Mouse (Mus musculus) spleen, adult 18-20 months (tissue): ENCODE results near the gene Tbck.

ENCODE experiments used
- DNase-seq, 2 experiments: peaks; one replicate each; pipeline ENCODE4 v3.0.0; 2022; ENCODE audit warnings: mixed read lengths in 2 of 2

The Tbck gene

DNA sequence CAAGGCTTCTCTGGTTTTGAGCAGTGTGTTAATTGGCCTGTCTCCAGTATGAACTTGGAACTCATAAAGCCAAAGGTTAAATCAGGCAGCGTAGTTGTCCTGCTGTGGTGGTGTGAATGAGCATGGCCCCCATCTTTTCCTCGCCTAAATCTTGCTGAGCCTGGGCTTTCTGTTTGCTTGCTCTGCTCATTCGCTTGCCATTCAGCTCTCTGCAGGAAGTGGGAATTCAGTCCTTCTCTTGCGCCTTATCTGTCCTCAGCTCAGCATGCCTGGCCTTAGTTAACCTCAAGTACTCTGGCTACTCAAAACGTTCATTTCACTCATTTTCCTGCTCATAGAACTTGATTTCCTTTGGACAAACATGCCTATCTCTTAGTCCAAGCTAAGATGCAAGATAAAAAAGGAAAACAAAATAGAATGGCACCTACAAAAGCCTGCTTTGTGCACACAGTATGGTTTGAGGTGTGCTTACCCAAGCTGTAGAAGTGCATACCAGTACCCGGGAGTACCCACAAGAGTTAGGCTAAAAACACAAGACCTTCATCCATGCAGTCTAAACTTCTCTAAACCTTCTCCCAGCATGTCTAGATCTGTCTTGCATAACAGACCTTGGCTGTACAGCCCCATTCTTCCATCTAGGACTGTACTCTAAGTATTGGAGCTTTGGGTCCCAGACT, 151.3 kb downstream of the Tbck start:
- no peak for DNase-seq

DNA sequence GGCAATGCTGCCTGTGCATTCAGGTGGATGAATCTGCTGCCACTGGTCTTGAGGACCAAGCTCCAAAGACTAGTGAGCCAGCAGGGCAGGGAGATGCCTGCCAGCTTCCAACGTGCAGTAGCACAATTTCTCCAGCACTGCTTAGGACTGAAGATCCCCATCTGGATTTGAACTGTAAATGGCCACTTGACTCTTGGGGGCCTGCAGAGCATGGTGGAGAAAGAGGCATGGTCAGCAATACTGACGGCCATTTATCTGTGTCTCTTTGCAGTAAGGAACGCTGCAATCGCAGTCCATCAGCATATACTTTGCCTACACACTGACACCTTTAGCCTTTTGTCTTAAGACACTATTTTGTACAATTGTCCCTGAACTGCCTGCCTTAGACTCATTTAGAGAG, 153.2 kb downstream of the Tbck start:
- DNase-seq, result no peak

DNA sequence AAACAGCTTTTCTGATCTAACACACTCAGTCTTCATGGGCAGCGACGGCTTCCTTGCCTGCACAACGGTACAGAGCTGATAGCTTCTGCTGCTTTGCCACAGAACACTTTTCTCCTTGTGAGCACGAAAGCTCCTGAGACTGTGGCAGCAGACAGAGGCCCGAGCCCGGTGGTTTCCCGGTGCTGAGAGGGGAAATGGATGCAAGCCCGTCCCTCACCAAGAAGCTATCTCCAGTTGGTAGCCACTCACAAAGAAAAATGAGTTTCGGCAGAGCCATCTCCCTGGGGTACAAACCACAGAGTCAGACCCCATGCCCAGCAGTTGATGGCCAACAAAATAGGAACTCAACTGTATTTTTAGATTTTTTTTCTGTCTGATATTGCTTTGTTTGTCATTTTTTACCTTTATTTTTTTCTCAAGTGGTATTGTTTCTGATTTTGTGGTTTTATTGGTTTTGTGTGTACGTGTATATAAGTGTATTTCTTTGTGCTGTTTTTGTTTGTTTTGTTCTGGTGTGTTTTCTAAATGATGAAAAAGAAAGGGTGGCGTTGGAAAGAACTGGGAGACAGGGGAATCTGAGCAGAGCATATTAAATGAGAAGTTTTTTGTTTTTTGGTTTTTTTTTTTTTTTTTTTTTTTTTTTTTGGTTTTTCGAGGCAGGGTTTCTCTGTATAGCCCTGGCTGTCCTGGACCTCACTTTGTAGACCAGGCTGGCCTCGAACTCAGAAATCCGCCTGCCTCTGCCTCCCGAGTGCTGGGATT, 154.9 kb downstream of the Tbck start:
- no peak for DNase-seq

DNA sequence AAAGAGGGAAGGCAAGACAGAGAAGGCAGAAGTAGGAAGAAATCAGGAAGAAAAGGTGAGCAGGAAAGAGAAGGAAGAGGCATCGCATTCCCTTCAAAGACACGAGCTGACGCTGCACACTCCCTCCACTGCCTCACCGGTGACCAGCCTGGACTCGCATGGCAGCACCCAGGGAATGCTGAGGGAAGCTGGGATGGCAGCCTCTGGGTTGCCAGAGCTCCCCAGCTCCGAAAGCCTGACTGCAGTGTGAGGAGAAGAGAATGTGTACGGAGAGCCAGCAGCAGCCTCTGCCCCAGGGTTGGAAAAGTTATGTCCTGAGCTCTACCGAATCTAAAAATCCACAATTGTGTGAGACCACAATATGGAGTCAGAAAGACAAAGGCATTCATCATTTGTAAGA, 155.6 kb downstream of the Tbck start:
- DNase-seq, result no peak

DNA sequence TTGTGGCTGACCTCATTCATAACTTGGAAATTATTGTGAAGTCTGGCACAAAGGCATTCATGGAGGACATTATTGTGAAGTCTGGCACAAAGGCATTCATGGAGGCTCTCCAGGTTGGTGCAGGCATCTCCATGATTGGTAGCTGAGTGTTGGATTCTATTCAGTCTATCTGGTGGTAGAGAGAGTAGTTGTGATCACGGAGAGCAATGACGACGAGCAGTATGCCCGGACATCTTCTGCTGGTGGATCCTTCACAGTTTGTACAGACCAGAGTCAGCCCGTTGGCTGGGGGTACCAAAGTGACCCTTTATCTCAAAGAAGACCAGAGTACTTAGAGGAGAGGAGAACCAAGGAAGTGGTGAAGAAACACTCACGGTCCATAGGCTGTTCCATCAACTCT, 158.7 kb downstream of the Tbck start:
- no peak for DNase-seq

DNA sequence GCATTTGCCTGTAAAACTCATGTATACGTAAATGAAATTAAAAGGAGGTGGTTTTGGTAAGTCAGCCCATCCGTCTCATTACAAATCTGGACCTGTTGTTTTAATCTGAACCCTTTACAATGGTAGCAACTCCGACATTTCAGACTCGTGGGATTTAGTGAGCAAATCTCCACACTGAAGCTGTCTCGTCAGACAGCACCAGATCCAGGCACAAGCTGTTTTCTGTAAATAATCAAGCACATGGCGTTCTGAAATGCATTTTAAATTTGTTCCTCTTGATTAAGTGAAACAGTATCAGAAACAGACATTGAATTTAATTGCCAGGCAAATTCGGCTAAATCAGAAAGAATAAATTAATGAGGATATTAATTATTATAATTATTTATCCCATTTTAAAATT, 165.7 kb downstream of the Tbck start:
- DNase-seq, result no peak

DNA sequence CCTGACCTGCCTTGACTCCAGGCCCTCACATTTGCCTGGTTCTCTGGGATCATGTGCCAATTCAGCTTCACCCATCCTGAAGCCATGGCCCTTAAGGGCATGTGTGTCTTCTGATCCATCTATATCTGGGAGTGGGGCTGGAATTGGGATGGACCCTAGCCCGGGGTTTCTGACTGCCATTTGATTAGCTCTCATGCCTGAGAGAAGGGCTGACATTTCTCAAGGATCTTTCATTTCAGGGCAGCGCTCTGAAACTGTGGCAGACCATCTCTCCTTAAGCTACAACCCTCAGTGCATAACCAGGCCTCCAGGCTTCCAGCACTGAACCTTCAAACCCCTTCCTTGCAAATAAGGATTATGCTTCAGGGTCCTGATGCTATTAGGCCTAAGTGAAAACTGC, 166.5 kb downstream of the Tbck start:
- no peak for DNase-seq

DNA sequence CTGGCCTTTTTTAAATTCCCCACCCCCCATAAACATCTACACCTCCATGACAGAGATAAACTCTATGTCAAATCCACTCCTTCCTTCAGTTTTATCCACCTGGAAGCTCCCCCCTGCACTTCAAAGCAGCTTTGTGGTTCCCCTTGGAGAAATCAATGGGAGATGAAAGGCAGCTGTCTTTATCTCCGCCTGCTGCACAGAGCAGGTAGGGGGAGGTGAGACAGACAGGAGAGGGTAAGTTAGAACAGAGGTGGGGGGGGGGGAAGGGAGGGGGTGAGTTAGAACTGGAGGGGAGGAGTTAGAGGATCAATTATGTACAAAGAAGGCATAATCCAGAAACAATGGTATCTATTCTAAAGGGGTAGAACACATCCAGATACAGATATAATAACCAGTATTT, 167.5 kb downstream of the Tbck start:
- no peak for DNase-seq

DNA sequence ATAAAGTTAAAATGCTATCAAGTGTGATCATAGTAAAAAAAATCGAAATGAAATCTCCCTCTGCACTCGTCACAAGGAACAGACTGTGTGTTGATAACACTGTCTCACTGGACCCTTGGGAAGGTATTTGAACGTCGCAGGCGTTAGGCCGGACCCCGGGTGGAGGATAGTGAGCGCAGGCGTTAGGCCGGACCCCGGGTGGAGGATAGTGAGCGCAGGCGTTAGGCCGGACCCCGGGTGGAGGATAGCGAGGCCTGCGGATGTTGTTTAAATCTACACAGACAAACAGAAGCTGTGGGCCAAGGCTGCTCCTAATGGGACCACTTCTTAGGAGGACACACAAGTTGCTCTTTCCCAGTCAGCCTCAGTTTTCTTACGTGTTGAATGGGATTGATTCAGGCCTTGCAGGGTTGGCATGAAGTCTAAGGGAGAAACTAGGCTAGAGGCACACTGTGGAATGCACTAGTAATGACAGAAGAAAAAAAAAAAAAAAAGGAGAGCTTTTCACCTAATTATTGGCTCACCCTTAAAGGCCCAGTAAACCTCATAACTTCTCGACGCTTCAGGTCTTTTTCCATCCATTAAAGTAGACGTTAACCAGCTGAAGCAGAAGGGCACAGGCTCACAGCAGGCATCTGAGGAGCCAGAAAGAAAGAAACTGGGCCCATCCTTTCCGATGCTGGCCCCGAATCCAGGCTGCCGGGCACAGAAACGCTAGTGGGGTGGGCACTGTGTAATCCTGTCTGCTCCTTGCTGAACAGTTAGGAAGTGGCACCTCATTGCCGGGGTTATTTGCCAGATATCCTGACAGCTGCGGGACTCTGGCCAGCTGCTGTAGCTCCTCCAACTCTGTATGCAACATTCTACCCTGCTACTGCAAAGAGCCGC, 168.1 kb downstream of the Tbck start:
- no peak for DNase-seq

DNA sequence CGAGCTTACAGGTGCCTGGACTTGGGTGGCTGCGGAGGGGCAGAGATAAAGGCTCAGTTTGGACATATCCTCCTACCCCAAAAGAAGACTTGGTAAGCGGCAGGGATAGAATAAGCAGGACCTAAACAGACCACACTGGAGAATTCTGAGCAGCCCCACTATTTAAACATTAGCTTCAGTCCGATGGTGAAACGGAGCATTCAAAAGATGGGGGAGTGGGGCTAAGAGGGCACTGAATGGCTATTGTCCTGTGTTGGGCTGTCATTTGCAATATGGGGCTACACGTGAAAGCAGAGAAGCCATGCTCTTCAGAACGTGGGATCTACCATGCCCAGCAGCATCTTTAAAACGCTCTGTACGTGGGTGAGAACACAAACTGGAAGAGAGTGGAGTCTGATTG, 170.3 kb downstream of the Tbck start:
- no peak for DNase-seq

DNA sequence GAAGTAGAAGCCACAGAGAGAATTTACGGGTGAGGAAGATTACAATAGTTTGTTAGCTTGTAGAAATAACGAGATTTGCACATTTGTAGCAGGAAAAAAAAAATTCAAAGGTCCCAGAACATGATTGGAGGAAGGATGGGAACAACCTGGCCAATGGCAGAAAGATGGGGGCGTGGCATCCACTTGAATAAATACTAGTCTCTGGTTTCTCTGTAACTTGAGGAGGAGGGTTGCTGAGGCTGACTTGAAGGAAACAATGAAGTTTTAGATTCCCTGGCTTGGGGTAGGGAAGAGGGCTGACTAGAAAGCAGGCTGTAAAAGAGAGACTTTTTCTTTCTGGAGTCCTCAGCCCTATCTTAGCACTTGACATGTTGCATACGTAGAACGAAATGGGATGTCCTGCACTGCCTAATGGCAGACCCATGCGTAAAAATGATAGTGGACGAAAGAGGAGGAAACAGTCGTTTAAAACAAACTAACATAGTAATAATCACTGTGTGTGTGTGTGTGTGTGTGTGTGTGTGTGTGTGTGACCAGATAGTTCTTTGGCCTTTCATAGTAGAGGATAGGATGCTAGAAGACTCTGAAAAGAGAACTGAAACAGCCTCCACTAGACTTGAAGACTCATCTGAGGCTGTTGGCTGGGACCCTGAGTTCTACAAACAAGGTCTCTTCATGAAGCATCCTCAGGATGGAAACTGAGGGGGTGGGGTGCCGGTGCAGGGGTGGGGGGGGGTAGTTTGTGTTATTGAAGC, 171.7 kb downstream of the Tbck start:
- DNase-seq, result no peak

DNA sequence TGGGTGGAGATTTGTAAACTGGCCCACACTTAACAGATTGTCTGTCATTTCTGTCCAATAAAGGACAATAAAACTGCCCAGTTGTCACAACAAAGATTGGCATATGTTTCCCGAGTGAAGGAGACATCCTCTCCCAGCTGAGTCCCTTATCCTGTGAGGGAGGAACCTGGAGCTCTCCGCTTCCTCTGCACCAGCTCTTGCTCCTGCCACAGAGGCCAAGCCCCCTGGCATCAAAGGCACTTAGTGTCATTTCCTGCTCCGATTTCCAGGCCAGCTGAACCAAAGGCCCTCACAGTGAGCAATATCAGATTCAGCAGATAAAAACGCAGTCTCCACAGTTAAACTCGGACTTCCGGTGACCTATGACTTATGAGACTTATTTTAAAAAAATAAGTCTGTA, 172.7 kb downstream of the Tbck start:
- no peak for DNase-seq

DNA sequence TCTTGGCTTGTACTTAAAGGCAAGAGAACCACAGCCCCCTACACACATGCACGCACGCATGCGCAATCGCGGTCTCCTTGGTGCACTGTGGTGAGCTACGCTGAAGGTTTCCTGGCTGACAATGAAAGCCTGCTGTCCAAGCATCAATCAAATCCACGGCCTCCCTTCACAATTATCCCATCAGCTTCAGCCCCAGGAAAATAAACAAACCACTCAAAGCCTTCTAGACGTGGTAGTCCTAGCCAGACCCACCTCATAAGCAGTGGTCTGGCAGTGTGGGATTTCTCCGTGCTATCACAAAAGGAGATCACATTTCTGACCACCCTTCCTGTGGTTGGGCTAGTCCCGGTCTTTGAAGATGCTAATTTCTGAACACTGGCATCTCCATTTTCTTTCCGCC, 174.9 kb downstream of the Tbck start:
- DNase-seq, result no peak

DNA sequence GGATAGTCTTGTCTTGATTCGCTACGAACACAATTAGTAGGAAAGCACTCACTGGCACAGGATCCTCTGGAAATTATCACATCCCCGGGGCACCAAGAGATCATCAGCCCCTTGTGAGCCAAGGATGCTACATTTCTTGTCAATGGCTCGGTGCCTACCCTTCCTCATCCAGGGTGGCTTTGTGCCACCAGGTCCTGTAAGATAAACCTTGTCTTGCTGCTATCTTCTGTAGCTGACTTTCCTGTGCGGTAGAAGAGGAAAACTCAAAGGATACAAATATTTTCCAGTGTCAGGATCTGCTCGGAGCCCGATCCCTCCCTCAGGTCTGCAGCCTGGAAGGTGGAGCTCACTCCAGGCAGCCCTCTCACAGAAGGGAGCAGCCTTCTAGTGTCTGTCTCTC, 175.6 kb downstream of the Tbck start:
- DNase-seq, result no peak

DNA sequence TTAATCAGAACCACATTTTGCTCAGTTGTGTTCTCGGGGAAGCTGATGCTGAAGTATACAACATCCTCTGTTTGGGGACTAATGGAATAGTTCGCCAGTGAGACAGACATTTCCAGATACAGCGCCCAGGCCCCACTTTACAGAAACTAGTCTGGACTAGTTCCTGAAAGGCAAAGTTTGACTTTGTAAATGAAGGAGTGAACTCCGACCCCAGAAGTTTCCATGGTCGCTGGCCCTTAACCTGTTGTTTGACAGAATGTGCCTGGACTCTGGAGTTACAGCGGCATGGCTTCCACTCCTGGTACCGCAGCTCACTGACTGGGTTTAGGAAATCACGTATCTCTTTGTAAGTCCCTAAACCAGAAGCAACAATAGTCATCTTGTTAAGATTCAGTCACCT, 176.9 kb downstream of the Tbck start:
- DNase-seq, result no peak

DNA sequence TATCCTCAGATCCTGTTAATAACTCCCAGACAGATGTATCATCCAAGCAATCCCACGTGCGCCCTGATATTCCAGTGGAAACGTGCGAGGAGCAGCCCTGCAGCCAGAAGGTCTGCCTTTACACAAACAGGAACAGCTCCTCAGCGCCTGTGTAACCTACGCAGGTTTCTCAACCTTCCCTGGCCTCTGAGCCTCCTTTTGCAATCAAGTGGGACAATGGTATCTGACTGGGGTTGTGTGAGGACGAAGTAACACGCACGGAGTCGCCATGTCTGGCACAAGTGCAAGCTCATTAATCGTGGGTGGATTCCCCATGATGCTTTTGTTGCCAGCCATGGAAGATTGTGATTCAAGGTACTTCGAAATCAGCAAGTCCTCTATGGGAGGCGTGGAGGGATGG, 179.9 kb downstream of the Tbck start:
- no peak for DNase-seq

DNA sequence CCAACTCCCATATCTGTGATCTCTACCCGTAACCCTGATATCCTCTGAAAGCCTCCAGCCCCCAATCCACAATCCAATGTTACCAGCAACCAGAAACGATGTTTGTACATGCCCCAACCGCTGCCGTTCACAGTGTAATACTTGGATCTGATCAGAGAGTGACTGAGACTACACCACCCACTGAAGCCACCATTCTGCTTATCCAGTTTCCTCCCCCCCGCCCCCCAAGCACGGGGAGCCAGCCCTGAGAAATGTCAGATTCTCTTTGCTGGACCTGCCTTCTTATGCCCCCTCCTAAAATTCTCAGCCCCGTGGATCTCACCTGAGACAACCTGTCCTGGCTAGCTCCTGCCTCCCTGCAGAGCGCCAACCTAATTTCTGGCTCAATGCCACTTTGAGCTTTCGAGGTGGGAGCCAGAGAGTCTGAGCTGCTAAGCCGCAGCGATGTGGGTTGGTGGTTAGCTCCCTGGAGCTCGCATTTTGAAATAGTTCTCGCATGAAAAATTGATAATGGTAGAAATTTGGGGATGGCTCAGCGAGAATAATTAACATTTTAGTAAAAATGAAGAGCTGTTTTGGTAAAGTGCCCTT, 180.5 kb downstream of the Tbck start:
- no peak for DNase-seq

DNA sequence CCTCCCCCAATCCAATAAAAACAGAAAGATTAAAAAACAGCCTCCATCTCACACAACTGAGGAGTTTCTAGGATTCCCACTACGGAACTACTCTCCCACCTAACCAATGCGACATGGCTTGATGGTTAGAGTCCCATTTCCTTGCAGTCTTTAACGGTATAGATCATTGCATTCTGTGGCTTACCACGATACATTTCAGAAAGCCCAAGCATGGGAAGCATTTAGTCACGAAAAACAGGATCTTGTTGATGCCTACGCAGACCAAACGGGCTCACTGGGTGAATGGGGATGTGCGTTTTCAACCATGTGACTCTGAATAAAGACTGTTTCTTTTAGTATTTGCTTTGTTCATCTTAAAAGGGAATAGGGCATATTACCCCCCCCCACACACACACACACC, 181.0 kb downstream of the Tbck start:
- DNase-seq, result no peak

DNA sequence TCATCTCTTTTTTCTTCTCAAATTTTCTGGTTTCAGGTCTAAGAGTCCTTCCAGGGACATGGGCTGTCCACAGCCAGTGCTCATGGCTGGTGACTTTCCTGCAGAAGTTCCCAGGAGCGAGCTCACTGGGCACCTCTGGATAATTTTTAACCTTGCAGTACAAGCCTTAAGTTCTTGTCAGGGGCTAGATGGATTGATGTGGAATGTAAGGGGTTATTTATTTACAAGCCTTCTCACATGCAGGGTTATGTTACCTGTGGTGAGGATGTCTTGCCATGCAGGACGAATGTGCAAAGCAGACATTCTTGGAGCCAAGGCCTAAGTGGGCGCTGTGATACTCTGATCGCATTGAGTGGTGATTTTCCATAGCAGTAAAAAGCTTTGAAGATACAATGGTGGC, 181.7 kb downstream of the Tbck start:
- no peak for DNase-seq

DNA sequence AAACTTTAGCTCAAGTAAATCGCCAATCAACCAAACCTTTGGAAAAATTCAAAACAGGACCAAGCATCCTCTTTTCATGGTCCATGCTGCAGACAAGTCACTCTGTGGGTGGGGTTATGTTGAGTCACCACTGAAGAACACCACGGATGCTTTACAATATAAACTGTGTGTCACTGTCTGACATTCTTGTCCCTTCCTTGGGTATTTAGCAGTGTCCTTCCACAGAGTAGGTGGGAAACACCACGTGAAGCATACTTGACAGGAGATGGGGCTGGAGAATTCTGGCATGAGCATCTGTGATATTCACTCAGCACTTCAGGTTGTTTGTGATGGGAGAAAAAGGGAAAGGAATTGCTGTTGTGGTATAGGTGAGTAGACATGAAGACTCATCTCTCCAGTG, 183.0 kb downstream of the Tbck start:
- DNase-seq, result no peak

DNA sequence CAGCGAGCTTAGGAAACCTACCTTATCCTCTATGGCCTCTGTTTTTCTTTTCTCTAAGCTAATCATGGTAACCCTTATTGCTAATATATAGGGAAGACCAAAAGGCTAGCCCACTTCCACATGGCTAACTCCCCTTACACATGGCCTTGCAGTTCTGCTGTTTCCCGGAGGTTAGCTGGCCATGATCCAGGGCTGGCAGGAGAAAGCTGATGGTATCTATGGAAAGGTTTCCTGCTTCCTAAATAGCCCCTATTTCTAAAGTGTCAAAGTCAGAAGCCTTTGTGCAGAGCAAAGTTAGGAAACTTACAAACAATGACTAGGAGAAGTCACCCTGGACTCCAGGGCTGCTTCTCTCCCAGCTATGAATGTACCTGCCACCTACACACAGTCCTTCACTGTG, 184.9 kb downstream of the Tbck start:
- DNase-seq, result no peak

DNA sequence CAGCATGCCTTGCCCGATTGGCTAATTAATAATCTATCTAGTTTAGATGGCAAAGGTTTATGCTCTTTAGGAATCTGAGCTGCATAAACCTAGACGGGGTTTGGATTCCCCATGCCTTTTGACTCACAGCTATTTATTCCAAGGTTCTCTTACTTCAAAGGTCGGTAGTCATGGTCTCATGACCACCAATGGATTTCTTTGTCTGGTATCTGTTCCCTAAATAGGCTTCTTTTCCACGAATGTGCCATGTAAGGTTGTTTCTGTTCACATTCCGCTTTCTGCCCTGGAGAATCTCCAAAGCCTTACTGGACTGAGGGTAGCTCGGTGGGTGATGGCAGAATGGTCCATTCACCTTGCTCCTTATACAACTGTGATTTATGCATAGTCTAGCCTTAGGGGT, 186.1 kb downstream of the Tbck start:
- no peak for DNase-seq
